Mouse (Mus musculus) spleen, postnatal 36 days (tissue): ENCODE data around the gene Stx11.

Source experiments
- DNase-seq, 2 experiments: peaks; one replicate each; pipeline ENCODE4 v3.0.0; 2022; ENCODE audit warnings: low spot score in 2 of 2, mixed read lengths in 1 of 2

The Stx11 gene

DNA sequence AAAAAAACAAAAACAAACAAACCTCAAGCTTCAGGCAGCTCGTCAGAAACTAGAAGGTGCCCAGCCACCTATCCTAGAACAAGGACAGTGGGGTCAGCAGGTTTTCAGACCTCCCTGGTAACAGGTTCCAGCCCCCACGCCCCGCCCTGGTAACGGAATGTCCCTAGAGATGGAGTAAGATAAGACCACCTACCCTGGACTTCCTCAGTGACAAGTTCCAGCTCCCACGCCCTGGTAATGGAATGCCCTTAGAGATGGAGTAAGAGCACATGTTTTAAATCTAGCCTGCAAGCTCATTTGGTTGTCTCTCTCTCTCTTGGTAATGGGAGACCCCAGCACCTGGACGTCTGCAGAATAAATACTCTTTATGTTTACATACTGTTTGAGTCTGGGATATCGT is 48.3 kb downstream of the Stx11 start:
- no peak for DNase-seq

DNA sequence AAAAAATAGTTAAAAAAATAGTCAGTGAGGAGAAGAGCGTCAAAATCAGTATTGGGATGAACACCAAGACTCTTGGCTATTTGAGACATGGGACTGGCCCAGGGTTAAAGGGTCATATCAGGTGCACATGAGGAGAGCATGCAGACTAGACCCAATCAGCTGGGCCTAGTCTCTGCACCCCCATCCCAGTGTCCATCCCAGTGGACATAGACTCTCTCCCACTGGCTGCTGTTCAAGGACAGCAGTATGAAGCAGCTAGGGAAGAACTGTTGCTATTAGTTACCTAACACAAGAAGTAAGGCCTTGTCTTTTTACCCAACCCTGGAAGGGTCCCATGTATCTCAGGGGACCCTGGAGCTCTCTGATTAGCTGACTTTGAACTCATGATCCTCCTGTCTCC is 49.9 kb downstream of the Stx11 start:
- DNase-seq, result no peak

DNA sequence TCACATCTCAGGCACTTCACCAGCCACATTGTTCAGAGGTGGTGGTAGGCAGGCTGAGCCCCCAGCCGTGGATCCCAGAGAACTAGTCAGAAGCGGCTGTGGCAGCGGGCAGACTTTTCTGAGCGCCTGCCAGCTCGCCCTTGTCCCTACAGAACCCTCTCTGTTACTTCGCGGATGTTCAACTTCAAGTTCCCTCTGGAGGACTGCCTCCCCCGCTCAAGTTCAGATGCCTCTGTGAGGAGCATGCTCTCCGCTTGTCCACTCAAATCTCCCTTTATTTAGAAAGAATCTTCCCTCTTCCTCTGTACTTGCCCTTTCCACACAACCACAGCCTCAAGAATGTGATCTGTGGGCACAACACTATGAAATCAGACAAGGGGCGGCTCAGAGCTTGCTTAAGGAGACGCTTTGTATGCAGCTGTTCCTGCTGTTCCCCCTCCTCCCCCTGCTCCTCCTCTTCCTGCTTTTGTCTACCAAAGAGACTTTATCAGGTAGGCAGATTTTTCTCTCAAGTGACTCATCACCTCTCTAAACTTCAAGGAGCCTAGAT is 52.0 kb downstream of the Stx11 start:
- DNase-seq, result no peak

DNA sequence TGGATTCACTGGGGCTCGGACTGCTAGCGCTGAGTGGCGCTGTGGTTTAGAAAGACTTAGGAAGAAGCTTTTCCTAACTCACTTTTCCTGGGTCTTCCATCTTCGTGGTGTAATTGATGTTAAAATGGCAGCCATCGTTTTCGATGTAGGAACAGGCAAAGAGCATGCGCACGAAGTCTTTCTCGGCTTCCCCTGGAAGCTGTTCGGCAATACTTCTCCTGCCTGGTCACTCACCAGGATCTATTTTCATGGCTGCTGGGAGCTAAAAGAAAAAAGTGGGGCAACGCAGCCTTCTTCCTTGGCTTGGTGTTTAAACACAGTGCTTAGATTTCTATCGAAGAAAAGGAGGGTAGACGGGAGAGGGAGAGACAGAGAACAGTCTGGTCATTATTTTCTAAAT is 52.6 kb downstream of the Stx11 start:
- no peak for DNase-seq

DNA sequence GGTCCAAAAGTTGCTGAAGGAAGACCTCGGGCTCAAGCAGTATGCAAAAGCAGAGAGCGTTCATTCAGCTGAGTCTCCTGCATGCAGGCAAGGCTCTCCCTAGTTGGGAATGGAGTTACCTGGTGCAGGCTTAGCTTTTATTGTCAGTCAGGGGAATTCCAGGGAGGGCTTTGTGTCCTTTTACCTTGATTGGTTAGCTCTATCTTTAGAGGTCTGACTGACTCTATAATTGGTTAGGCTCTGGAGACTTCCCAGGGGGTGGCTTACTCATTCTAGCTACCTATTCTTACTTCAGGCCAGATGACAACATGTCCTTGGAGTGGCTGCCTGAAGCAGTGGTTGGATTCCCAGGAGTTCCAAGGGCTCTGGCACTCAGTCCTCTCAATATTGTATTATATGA is 54.2 kb downstream of the Stx11 start:
- DNase-seq, result no peak

DNA sequence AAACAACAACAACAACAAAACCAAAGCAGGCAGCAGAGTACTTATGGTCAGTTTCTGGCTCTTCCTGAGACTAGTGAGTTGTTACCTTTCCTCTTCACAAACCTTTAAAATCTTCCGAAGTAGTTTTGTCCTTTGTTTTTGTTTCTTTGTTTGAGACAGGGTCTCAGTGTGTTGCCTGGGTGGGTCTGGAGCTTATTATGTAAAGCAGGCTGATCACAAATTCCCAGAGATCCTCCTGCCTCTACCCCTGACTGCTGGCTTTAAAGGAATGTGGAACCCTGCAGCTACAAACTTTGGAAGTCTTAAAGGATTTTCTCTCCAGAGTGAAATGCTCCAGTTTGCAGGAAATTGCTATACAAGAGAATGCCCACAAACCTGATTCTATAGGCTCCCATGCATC is 54.9 kb downstream of the Stx11 start:
- no peak for DNase-seq

DNA sequence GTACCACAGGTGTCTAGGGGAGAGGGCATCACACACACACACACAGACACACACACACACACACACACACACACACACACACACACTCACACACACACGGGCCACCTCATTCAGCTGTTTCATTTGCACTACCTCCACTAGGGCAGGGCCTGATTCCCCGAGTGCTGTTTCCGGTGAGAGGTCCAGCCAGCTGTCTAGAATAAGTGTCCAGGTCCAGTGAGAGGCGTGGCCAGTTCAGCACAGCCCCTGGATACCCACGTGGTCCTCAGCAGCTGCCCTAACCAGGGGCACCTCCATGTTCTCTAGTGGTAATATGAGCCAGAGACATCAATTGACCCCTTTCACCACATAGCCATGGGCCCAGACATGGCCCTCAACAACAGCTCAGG is 60.0 kb downstream of the Stx11 start:
- no peak for DNase-seq

DNA sequence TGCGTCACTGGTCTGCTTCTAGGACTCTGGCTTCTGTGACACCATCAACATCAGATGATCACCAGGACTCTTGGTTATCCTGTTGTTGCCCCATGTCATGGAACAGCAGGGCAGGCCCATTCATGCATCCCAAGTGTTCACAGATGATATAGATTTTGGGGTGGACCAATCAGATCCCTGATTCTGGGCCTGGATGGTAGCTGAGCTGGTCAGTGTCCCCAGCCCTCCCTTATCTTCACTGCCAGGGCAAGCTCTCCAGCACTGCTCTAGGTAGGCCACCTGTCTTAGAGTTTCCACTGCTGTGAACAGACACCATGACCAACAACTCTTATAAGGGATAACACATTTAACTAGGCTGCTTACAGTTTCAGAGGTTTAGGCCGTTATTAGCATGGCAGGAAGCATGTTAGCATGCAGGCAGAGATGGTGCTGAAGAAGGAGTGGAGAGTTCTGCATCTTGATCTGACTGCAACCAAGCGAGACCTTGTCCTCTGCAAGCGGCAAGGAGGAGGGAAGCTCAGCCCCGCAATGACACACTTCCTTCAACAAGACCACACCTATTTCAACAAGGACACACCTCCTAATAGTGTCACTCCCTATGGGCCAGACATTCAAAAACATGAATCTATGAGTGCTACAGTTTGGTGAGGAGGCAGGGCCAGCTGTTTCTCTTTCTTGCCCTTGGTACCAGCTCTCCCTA is 60.5 kb downstream of the Stx11 start:
- DNase-seq, result peak; percentile 39 to 42

DNA sequence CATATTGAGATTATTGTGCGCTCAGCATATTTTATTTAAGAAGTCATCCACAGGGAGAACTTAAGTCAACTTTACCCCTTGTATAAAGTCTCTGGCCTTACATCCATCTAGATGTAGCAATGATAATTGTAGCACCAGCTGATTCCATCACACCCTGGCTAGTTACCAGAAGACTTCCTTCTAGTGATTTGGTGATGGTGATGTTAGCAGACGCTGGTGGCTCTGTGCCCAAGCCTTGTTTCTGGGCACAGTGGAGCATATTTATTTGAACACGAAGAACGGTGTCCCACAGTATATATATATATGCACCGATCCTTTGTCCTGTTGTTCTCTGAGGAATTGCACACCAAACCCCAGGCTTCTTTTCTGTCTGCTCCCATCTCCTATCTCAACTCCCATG is 64.2 kb downstream of the Stx11 start:
- DNase-seq, result no peak

DNA sequence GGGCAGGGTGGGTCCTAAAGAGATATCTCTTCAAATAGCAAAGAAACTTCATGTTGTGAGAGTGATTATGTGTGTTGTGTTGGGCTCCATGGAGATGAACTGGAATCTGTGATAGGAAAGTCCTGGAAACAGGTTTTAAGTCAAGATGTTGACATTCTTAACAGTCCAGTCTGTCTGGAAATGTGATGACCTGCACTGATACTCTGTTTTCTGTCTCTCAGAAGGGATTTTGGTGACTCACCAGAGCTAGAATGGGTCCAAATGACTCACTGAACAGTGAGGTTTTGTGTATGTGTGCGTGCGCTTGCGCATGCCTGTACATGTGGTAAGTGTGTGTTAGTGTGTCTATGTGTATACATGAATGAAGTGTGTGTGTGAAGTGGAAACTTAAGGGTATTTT is 70.8 kb downstream of the Stx11 start:
- DNase-seq, result no peak

DNA sequence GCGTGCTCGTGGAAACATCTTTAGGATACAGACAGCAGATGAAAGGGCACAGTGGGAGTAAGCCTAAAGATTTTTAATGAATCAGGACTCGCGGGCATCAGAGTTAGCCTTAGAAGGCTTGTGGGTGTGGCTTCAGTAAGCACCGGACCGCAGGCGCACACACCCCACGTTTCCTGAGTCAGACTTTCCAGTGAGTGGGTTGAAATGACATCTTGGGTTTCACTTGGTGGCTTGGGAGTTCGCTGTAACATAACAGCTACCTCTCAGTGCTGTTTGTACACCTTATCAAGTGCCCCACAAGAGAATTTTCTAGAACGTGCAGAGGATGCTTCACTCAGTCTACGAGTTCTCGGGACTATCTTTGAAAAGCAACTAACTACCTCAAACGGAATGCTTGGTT is 75.7 kb downstream of the Stx11 start:
- peak; percentile 14 to 21 for DNase-seq
